Mouse (Mus musculus) right cerebral cortex, adult 18-20 months (tissue): ENCODE measurements around the gene Smtnl2.

Experiments used
- DNase-seq: peaks from one replicate; pipeline ENCODE4 v3.0.0; 2022; ENCODE audit warnings: mixed read lengths

Smtnl2 gene

GRCm38 (mm10) chr11:72425201-72425600 lies 13.7 kb upstream of the Smtnl2 start:
- no peak for DNase-seq

GRCm38 (mm10) chr11:72423686-72424085 lies 12.2 kb upstream of the Smtnl2 start:
- no peak for DNase-seq

GRCm38 (mm10) chr11:72421518-72422278 lies 10.2 kb upstream of the Smtnl2 start:
- DNase-seq, result no peak

- no peak for DNase-seq
Measured at GRCm38 (mm10) chr11:72420460-72421122, 9.1 kb upstream of the Smtnl2 start.

GRCm38 (mm10) chr11:72419006-72419405 lies 7.5 kb upstream of the Smtnl2 start:
- DNase-seq, result no peak

GRCm38 (mm10) chr11:72418227-72418626 lies 6.7 kb upstream of the Smtnl2 start:
- DNase-seq, result no peak

GRCm38 (mm10) chr11:72417376-72417775 lies 5.9 kb upstream of the Smtnl2 start:
- DNase-seq, result no peak

GRCm38 (mm10) chr11:72416666-72417065 lies 5.2 kb upstream of the Smtnl2 start:
- DNase-seq, result no peak

GRCm38 (mm10) chr11:72415155-72415554 lies 3.6 kb upstream of the Smtnl2 start:
- no peak for DNase-seq

GRCm38 (mm10) chr11:72413601-72414190 lies 2.2 kb upstream of the Smtnl2 start:
- DNase-seq, result no peak

- no peak for DNase-seq
Measured at GRCm38 (mm10) chr11:72413016-72413415, 1.5 kb upstream of the Smtnl2 start.

- DNase-seq, result no peak
Measured at GRCm38 (mm10) chr11:72411945-72412344, 432 bp upstream of the Smtnl2 start.

GRCm38 (mm10) chr11:72410521-72411092 lies 906 bp downstream of the Smtnl2 start:
- no peak for DNase-seq

- no peak for DNase-seq
Measured at GRCm38 (mm10) chr11:72409649-72410385, 1.7 kb downstream of the Smtnl2 start.

- no peak for DNase-seq
Measured at GRCm38 (mm10) chr11:72408451-72409170, 2.9 kb downstream of the Smtnl2 start.

GRCm38 (mm10) chr11:72407574-72407973 lies 3.9 kb downstream of the Smtnl2 start:
- no peak for DNase-seq

- DNase-seq, result no peak
Measured at GRCm38 (mm10) chr11:72407081-72407480, 4.4 kb downstream of the Smtnl2 start.

- DNase-seq, result no peak
Measured at GRCm38 (mm10) chr11:72406079-72406675, 5.3 kb downstream of the Smtnl2 start.

- DNase-seq, result no peak
Measured at GRCm38 (mm10) chr11:72405532-72405931, 6.0 kb downstream of the Smtnl2 start.

- no peak for DNase-seq
Measured at GRCm38 (mm10) chr11:72402969-72403368, 8.5 kb downstream of the Smtnl2 start.

- DNase-seq, result no peak
Measured at GRCm38 (mm10) chr11:72402017-72402416, 9.5 kb downstream of the Smtnl2 start.

GRCm38 (mm10) chr11:72401068-72401467 lies 10.4 kb downstream of the Smtnl2 start:
- no peak for DNase-seq
